Comparison of ENCODE assay signal across 21 mouse cellular contexts in genomic region chr8:77239462-77239861, GRCm38 (mm10).
DNase-seq lines count a peak whose midpoint lies in the region; ATAC-seq and TF ChIP-seq lines count a peak whose summit lies in the region.
"Had no signal": no experiment of that assay in that cellular context is flagged by ENCODE, and none has a peak within 500 bp of the region (broad histone marks: within the 10 kb centered on the region; RNA-seq: fewer than 3 reads in every experiment).

No protein-coding gene starts in this region.

- no peaks in the 10 kb centered on the region for H3K9me3 ChIP-seq in embryonic facial prominence, embryonic 15.5 days (replicated peaks)
- no peaks in the 10 kb centered on the region for H3K9me3 ChIP-seq in embryonic facial prominence, embryonic 10.5 days
- H3K9me3 ChIP-seq in intestine, postnatal 0 days (ENCODE audit: control insufficient read depth): no peaks in the 10 kb centered on the region
- H3K9me3 ChIP-seq in intestine, embryonic 15.5 days: no peaks in the 10 kb centered on the region
- H3K9me3 ChIP-seq in midbrain, embryonic 14.5 days (ENCODE audit: control insufficient read depth, low read length): no peaks in the 10 kb centered on the region
- H3K9me3 ChIP-seq in midbrain, embryonic 15.5 days: no peaks in the 10 kb centered on the region
- H3K9me3 ChIP-seq: liver, embryonic 12.5 days; midbrain, embryonic 13.5 days; neural tube, embryonic 15.5 days had no signal

- peak overlapping the region; percentile 40; the same call in 1 of the 2 replicates for H3K27ac ChIP-seq in embryonic facial prominence, embryonic 15.5 days (replicated peaks)
- no peak overlapping the region for H3K27ac ChIP-seq in embryonic facial prominence, embryonic 10.5 days (replicated peaks)
- no peak overlapping the region for H3K27ac ChIP-seq in intestine, postnatal 0 days (ENCODE audit: low read depth, low read length)
- H3K27ac ChIP-seq in intestine, embryonic 15.5 days: no peak overlapping the region
- H3K27ac ChIP-seq in midbrain, embryonic 14.5 days (replicated peaks; ENCODE audit: low read depth, low read length): no peak overlapping the region
- no peak overlapping the region for H3K27ac ChIP-seq in midbrain, embryonic 15.5 days
- H3K27ac ChIP-seq: hindbrain, embryonic 14.5 days; liver, embryonic 12.5 days; midbrain, embryonic 13.5 days; neural tube, embryonic 15.5 days had no signal

- no peak for DNase-seq in embryonic facial prominence, embryonic 10.5 days (ENCODE audit: low spot score)
- peak; percentile 12 for DNase-seq in midbrain, embryonic 14.5 days
- no peak for DNase-seq in right cerebral cortex, postnatal 4 days
- DNase-seq: adrenal gland, postnatal 14 days; cerebellum, postnatal 10 days; embryo, embryonic 11 days; heart, postnatal 14 days; kidney, adult 18-20 months; kidney, postnatal 25 days; layer of hippocampus, adult 9-11 months had no signal

- no peak overlapping the region for H3K9ac ChIP-seq in embryonic facial prominence, embryonic 15.5 days
- H3K9ac ChIP-seq in intestine, postnatal 0 days (ENCODE audit: low read depth, low read length): no peak overlapping the region
- H3K9ac ChIP-seq in intestine, embryonic 15.5 days: no peak overlapping the region
- no peak overlapping the region for H3K9ac ChIP-seq in midbrain, embryonic 14.5 days (replicated peaks; ENCODE audit: low read length)
- H3K9ac ChIP-seq in midbrain, embryonic 15.5 days: no peak overlapping the region
- H3K9ac ChIP-seq: hindbrain, embryonic 14.5 days; liver, embryonic 12.5 days; midbrain, embryonic 13.5 days; neural tube, embryonic 15.5 days had no signal

- no peak for ATAC-seq in embryonic facial prominence, embryonic 15.5 days (ENCODE audit: insufficient number of reproducible peaks, low FRiP score, low TSS enrichment, low read depth)
- ATAC-seq in intestine, postnatal 0 days: no peak
- ATAC-seq in intestine, embryonic 15.5 days: no peak
- no peak for ATAC-seq in midbrain, embryonic 14.5 days (ENCODE audit: low FRiP score, low TSS enrichment)
- ATAC-seq in midbrain, embryonic 15.5 days (replicated peaks): no peak
- peak; percentile 61 for ATAC-seq in inflammation-experienced regulatory T-cells, adult 6 months
- ATAC-seq: forebrain, embryonic 14.5 days; liver, embryonic 12.5 days; midbrain, embryonic 13.5 days had no signal

- no peak overlapping the region for H3K4me2 ChIP-seq in embryonic facial prominence, embryonic 15.5 days (replicated peaks)
- no peak overlapping the region for H3K4me2 ChIP-seq in intestine, postnatal 0 days (replicated peaks; ENCODE audit: low read depth)
- H3K4me2 ChIP-seq in intestine, embryonic 15.5 days (replicated peaks): no peak overlapping the region
- H3K4me2 ChIP-seq in midbrain, embryonic 14.5 days (ENCODE audit: low read length): no peak overlapping the region
- H3K4me2 ChIP-seq in midbrain, embryonic 15.5 days: no peak overlapping the region
- H3K4me2 ChIP-seq: heart, embryonic 11.5 days; hindbrain, embryonic 14.5 days; liver, embryonic 12.5 days; midbrain, embryonic 13.5 days; neural tube, embryonic 15.5 days had no signal

- peak; percentile 57 for TF ChIP-seq CTCF in intestine, postnatal 0 days (IDR thresholded peaks at IDR 0.05; ENCODE audit: low read depth)

- H3K4me3 ChIP-seq in embryonic facial prominence, embryonic 15.5 days (replicated peaks): no peak overlapping the region
- H3K4me3 ChIP-seq in embryonic facial prominence, embryonic 10.5 days: no peak overlapping the region
- H3K4me3 ChIP-seq in intestine, postnatal 0 days (ENCODE audit: low read depth, low read length): no peak overlapping the region
- H3K4me3 ChIP-seq in intestine, embryonic 15.5 days (replicated peaks): no peak overlapping the region
- no peak overlapping the region for H3K4me3 ChIP-seq in midbrain, embryonic 14.5 days (replicated peaks; ENCODE audit: low read depth, low read length)
- no peak overlapping the region for H3K4me3 ChIP-seq in midbrain, embryonic 15.5 days
- H3K4me3 ChIP-seq: liver, embryonic 12.5 days; midbrain, embryonic 13.5 days; neural tube, embryonic 15.5 days had no signal

- H3K27me3 ChIP-seq in embryonic facial prominence, embryonic 15.5 days: no peaks in the 10 kb centered on the region
- H3K27me3 ChIP-seq in embryonic facial prominence, embryonic 10.5 days (replicated peaks; ENCODE audit: low read depth, poor library complexity, severe bottlenecking): no peaks in the 10 kb centered on the region
- no peaks in the 10 kb centered on the region for H3K27me3 ChIP-seq in intestine, postnatal 0 days (replicated peaks; ENCODE audit: control insufficient read depth, insufficient read depth, low read length)
- no peaks in the 10 kb centered on the region for H3K27me3 ChIP-seq in intestine, embryonic 15.5 days (replicated peaks)
- H3K27me3 ChIP-seq in midbrain, embryonic 14.5 days (ENCODE audit: control insufficient read depth, insufficient read depth, low read length): no peaks in the 10 kb centered on the region
- H3K27me3 ChIP-seq in midbrain, embryonic 15.5 days (replicated peaks): no peaks in the 10 kb centered on the region
- H3K27me3 ChIP-seq: liver, embryonic 12.5 days; midbrain, embryonic 13.5 days; neural tube, embryonic 15.5 days had no signal

- H3K36me3 ChIP-seq in embryonic facial prominence, embryonic 15.5 days: no peaks in the 10 kb centered on the region
- no peaks in the 10 kb centered on the region for H3K36me3 ChIP-seq in embryonic facial prominence, embryonic 10.5 days (replicated peaks)
- H3K36me3 ChIP-seq in intestine, postnatal 0 days (ENCODE audit: control insufficient read depth, insufficient read depth): no peaks in the 10 kb centered on the region
- H3K36me3 ChIP-seq in intestine, embryonic 15.5 days: no peaks in the 10 kb centered on the region
- H3K36me3 ChIP-seq in midbrain, embryonic 14.5 days (ENCODE audit: control insufficient read depth, insufficient read depth, low read length): no peaks in the 10 kb centered on the region
- H3K36me3 ChIP-seq in midbrain, embryonic 15.5 days (replicated peaks): no peaks in the 10 kb centered on the region
- H3K36me3 ChIP-seq: liver, embryonic 12.5 days; midbrain, embryonic 13.5 days; neural tube, embryonic 15.5 days had no signal

- H3K4me1 ChIP-seq in embryonic facial prominence, embryonic 15.5 days: 0 out of 2 replicates have a peak, but pooled peaks cover 4% of the 10 kb centered on the region
- H3K4me1 ChIP-seq in embryonic facial prominence, embryonic 10.5 days: peaks cover 3% of the 10 kb centered on the region; the same call in 1 of the 2 replicates
- H3K4me1 ChIP-seq in intestine, postnatal 0 days (replicated peaks; ENCODE audit: control insufficient read depth, insufficient read depth, low read length): no peaks in the 10 kb centered on the region
- H3K4me1 ChIP-seq in intestine, embryonic 15.5 days (replicated peaks): no peaks in the 10 kb centered on the region
- no peaks in the 10 kb centered on the region for H3K4me1 ChIP-seq in midbrain, embryonic 14.5 days (ENCODE audit: control insufficient read depth, insufficient read depth, low read length)
- H3K4me1 ChIP-seq in midbrain, embryonic 15.5 days: no peaks in the 10 kb centered on the region
- H3K4me1 ChIP-seq: liver, embryonic 12.5 days; midbrain, embryonic 13.5 days had no signal
